Mouse (Mus musculus): ENCODE measurements around the gene Efcab6. TPM values are rescaled to one million over a fixed set of nuclear protein-coding genes. Genes with fewer than 3 reads are reported as not detected.

The Efcab6 gene
- not detected for polyA plus RNA-seq (2012; fragmentation: generic; extraction: Trizol)

GRCm38 (mm10) chr15:84065140-84065539 lies at the start of gene Efcab6:
Gene Efcab6 (minus strand): TSS chr15:84065379.
- H3K4me3 ChIP-seq: no peak within 1 kb of the TSS
- no peak within 1 kb of the TSS for H3ac ChIP-seq (ENCODE audit: control insufficient read depth, insufficient read length)

DNA sequence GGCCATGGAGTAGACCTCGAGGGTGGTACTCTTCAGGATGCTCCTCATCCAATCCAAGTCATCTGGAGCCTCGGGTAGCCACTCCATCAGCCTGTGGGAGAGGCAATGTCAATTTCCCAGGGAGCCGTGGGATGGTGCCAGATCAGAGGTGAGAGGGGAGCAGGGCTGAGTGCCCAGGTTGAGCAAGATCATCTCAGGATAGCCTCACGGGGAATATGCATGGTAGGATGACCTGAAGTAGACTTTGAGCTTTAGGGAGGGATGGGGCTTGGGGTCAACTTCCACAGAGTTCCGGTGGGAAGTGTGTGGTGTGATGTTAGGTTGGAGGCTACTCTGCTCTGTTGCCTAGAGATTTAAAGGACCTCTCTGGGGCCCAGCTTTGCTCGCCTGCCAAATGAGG lies 48.7 kb upstream of the Efcab6 start:
- Histone ChIP-seq H3K4me2 (ENCODE audit: low read depth) (no peak overlapping the region), H3K27me3 (ENCODE audit: control insufficient read depth, insufficient read depth, insufficient read length) (no peaks in the 10 kb centered on the region), H3K4me3 (no peak overlapping the region), H3ac (ENCODE audit: control insufficient read depth, insufficient read length) (no peak overlapping the region), H3K79me2 (ENCODE audit: control insufficient read depth, insufficient read depth) (no peaks in the 10 kb centered on the region), H3K36me3 (ENCODE audit: control insufficient read depth, insufficient read depth) (no peaks in the 10 kb centered on the region)
- TF ChIP-seq CEBPB (IDR thresholded peaks at IDR 0.05; ENCODE audit: insufficient read depth, poor library complexity, severe bottlenecking) (no peak), REST (IDR thresholded peaks at IDR 0.05; ENCODE audit: insufficient read depth, insufficient read length) (no peak), MAX (IDR thresholded peaks at IDR 0.05; ENCODE audit: low read depth) (no peak), TCF12 (IDR thresholded peaks at IDR 0.05; ENCODE audit: insufficient read depth, poor library complexity, severe bottlenecking) (no peak), POLR2A (IDR thresholded peaks at IDR 0.05; ENCODE audit: insufficient read length, low read depth) (no peak), SRF (IDR thresholded peaks at IDR 0.05; ENCODE audit: control insufficient read depth, insufficient read length, low read depth) (no peak), POLR2AphosphoS2 (IDR thresholded peaks at IDR 0.05; ENCODE audit: insufficient read length, low read depth) (no peak), E2F4 (IDR thresholded peaks at IDR 0.05; ENCODE audit: insufficient read depth) (no peak)

More at GRCm38 (mm10) chr15:84065140-84065539, at the start of gene Efcab6:
- H3K4me2 ChIP-seq (ENCODE audit: low read depth): no peak within 1 kb of the TSS
- no peak for TF ChIP-seq MYOD1 (IDR thresholded peaks at IDR 0.05; ENCODE audit: control insufficient read depth in 1 of 3, insufficient read length in 2 of 3, low read depth in 2 of 3)
- H3K79me2 ChIP-seq (ENCODE audit: control insufficient read depth, insufficient read depth): no peaks in the 10 kb centered on the region
- H3K36me3 ChIP-seq (ENCODE audit: control insufficient read depth, insufficient read depth): no peaks in the 10 kb centered on the region
- peaks cover 19% of the 10 kb centered on the region for H3K27me3 ChIP-seq (ENCODE audit: control insufficient read depth, insufficient read depth, insufficient read length)

DNA sequence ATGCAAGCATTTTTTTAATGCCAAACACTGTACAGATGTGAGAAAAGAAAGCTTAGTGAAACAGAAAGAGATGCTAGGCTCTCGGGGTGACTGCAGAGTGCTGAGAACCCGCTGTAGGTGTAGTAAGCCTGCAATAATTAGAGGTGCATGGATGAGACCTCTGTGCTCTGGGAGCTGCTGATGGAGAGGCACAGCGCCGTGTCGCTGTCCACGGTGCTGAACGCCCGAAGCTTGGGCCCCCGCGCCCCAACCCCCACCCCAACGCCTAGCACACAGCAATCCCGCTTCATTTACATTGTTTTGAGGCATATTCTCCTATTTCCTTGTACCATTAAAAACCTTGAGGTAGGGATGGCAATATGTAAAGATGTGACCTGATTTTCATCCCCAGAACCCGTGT lies 43.7 kb upstream of the Efcab6 start:
- no peak overlapping the region for H3K4me2 ChIP-seq (ENCODE audit: low read depth)
- no peak overlapping the region for H3ac ChIP-seq (ENCODE audit: control insufficient read depth, insufficient read length)
- no peaks in the 10 kb centered on the region for H3K79me2 ChIP-seq (ENCODE audit: control insufficient read depth, insufficient read depth)
- no peak for TF ChIP-seq CEBPB (IDR thresholded peaks at IDR 0.05; ENCODE audit: insufficient read depth, poor library complexity, severe bottlenecking)
- TF ChIP-seq POLR2A (IDR thresholded peaks at IDR 0.05; ENCODE audit: insufficient read length, low read depth): no peak
- TF ChIP-seq SRF (IDR thresholded peaks at IDR 0.05; ENCODE audit: control insufficient read depth, insufficient read length, low read depth): no peak
- no peak for TF ChIP-seq MAX (IDR thresholded peaks at IDR 0.05; ENCODE audit: low read depth)
- peak; percentile 94 for TF ChIP-seq REST (IDR thresholded peaks at IDR 0.05; ENCODE audit: insufficient read depth, insufficient read length)
- H3K27me3 ChIP-seq (ENCODE audit: control insufficient read depth, insufficient read depth, insufficient read length): peaks cover 12% of the 10 kb centered on the region
- no peak overlapping the region for H3K4me3 ChIP-seq
- no peaks in the 10 kb centered on the region for H3K36me3 ChIP-seq (ENCODE audit: control insufficient read depth, insufficient read depth)

GRCm38 (mm10) chr15:84105924-84106500 lies 40.8 kb upstream of the Efcab6 start:
- Histone ChIP-seq H3ac (ENCODE audit: control insufficient read depth, insufficient read length) (no peak overlapping the region), H3K4me2 (ENCODE audit: low read depth) (no peak overlapping the region), H3K4me3 (no peak overlapping the region), H3K36me3 (ENCODE audit: control insufficient read depth, insufficient read depth) (no peaks in the 10 kb centered on the region), H3K27me3 (ENCODE audit: control insufficient read depth, insufficient read depth, insufficient read length) (peaks cover 12% of the 10 kb centered on the region), H3K79me2 (ENCODE audit: control insufficient read depth, insufficient read depth) (no peaks in the 10 kb centered on the region)
- TF ChIP-seq POLR2A (IDR thresholded peaks at IDR 0.05; ENCODE audit: insufficient read length, low read depth) (no peak), E2F4 (IDR thresholded peaks at IDR 0.05; ENCODE audit: insufficient read depth) (no peak), TCF12 (IDR thresholded peaks at IDR 0.05; ENCODE audit: insufficient read depth, poor library complexity, severe bottlenecking) (no peak), USF1 (IDR thresholded peaks at IDR 0.05; ENCODE audit: low read depth) (no peak), REST (IDR thresholded peaks at IDR 0.05; ENCODE audit: insufficient read depth, insufficient read length) (no peak), TCF3 (IDR thresholded peaks at IDR 0.05; ENCODE audit: insufficient read length, low read depth) (no peak), MAX (IDR thresholded peaks at IDR 0.05; ENCODE audit: low read depth) (no peak), MYOG (IDR thresholded peaks at IDR 0.05; ENCODE audit: control insufficient read depth in 1 of 3, insufficient read depth in 1 of 3, insufficient read length in 2 of 3, low read depth in 2 of 3) (no peak), MYOD1 (IDR thresholded peaks at IDR 0.05; ENCODE audit: control insufficient read depth in 1 of 3, insufficient read length in 2 of 3, low read depth in 2 of 3) (no peak), SRF (IDR thresholded peaks at IDR 0.05; ENCODE audit: control insufficient read depth, insufficient read length, low read depth) (no peak), CEBPB (IDR thresholded peaks at IDR 0.05; ENCODE audit: insufficient read depth, poor library complexity, severe bottlenecking) (no peak), POLR2AphosphoS2 (IDR thresholded peaks at IDR 0.05; ENCODE audit: insufficient read length, low read depth) (no peak)

DNA sequence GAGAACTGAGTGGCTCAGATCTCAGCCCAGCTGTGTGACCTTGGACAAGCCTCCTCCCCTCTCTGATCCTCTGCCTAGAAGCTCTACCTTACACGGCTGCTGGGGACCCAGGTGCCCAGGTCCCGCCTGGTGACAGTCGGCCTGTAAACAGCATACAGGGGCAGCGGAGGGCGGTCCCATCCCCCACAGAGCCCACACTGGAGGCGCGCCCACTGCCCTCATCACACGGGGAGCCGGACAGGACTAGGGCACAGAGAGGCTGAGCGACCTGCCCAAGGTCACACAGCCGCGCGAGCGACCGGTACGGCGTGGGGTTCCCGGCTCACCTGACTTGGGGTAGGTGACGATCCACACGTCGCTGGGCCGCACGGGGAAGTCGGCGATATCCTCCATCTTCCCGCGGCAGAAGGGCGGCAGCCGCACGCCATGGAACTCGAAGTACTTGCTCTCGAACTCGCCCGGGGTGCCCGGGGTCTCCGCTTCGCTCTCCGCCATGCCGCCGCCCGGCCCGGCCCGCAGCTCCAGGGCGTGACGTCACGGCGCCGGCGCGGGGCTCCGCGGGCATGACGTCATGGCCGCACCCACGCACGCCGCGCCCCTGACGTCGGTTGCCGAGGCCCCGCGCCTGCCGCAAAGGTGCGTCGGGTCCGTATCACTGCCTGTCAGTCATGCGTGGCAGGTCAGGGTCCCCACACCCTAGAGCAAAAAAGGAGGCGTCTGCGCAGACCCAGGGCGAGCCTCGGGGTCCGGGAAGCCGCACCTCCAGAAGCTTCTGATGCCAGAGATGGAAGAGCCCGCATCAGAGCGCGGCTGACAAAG lies 40.1 kb upstream of the Efcab6 start, which contains the start of gene Sult4a1:
Sult4a1 (minus strand) TSS at position 650 of the 819 bp plus-strand sequence.
- Histone ChIP-seq H3K36me3 (ENCODE audit: control insufficient read depth, insufficient read depth) (no peaks in the 10 kb centered on the region), H3ac (ENCODE audit: control insufficient read depth, insufficient read length) (no peak within 1 kb of the TSS), H3K27me3 (ENCODE audit: control insufficient read depth, insufficient read depth, insufficient read length) (peaks cover 19% of the 10 kb centered on the region), H3K4me2 (ENCODE audit: low read depth) (no peak within 1 kb of the TSS), H3K79me2 (ENCODE audit: control insufficient read depth, insufficient read depth) (no peaks in the 10 kb centered on the region), H3K4me3 (no peak within 1 kb of the TSS)
- TF ChIP-seq MYOG (IDR thresholded peaks at IDR 0.05; ENCODE audit: control insufficient read depth in 1 of 3, insufficient read depth in 1 of 3, insufficient read length in 2 of 3, low read depth in 2 of 3) (peak in 1 of 3 experiments; percentile 2), SRF (IDR thresholded peaks at IDR 0.05; ENCODE audit: control insufficient read depth, insufficient read length, low read depth) (no peak)

All from myocyte (in vitro differentiated cells).